Mouse (Mus musculus) kidney, adult 2 months (tissue): ENCODE measurements at regions not wholly inside any gene's neighbourhood (a gene's known extent, or its start where the extent isn't known, plus 50 kb on each side); places are given as distances from the start of the nearest gene placed in this dataset.

Experiments
- CTCF ChIP-seq: fragments of 200-500 bp; conservative IDR thresholded peaks from 2 replicates; pipeline ENCODE4 v1.5.1; 2011; ENCODE audit warnings: low read depth, mild to moderate bottlenecking, control low read depth, low read length, moderate library complexity, mixed read lengths; ENCODE audit not compliant: insufficient read depth, insufficient read length
- POLR2A ChIP-seq: fragments of 200-500 bp; IDR thresholded peaks from one replicate; pipeline ENCODE4 v1.6.1; 2011; ENCODE audit warnings: low read depth, low read length, control low read depth

- no peak for TF ChIP-seq CTCF
- no peak for TF ChIP-seq POLR2A
These were observed 474.2 kb downstream of the Insc start for GRCm38 (mm10) chr7:115217712-115218111.
